In genomic region chr17:45685171-45686092, GRCm38 (mm10) we compare ENCODE assay signal across 8 mouse cellular contexts. TPM values are rescaled to one million over a fixed set of nuclear protein-coding genes. Genes with fewer than 3 reads are reported as not detected.
DNase-seq lines count a peak whose midpoint lies in the region.

No protein-coding gene starts in this region.

- peak overlapping the region; percentile 89 for H3K4me3 ChIP-seq in erythroblast, embryonic 14.5 days (replicated peaks)
- H3K4me3 ChIP-seq in midbrain, embryonic 10.5 days = peak overlapping the region; percentile 97

- H3K4me1 ChIP-seq in erythroblast, embryonic 14.5 days (ENCODE audit: control insufficient read depth) = peaks cover 55% of the 10 kb centered on the region
- peaks cover 39% of the 10 kb centered on the region for H3K4me1 ChIP-seq in midbrain, embryonic 10.5 days

- intact Hi-C loops in left cerebral cortex, postnatal 25 days (cut with DNase I) = no loop called here

- peaks cover 10% of the 10 kb centered on the region for H3K36me3 ChIP-seq in erythroblast, embryonic 14.5 days (ENCODE audit: control insufficient read depth)
- H3K36me3 ChIP-seq in midbrain, embryonic 10.5 days = peaks cover 13% of the 10 kb centered on the region; the same call in 1 of the 2 replicates

- H3K9me3 ChIP-seq in erythroblast, embryonic 14.5 days (ENCODE audit: control insufficient read depth, low read length) = no peaks in the 10 kb centered on the region
- no peaks in the 10 kb centered on the region for H3K9me3 ChIP-seq in midbrain, embryonic 10.5 days (replicated peaks)

- DNase-seq in gastrocnemius, adult 18-20 months (ENCODE audit: low spot score) = peak; percentile 36
- DNase-seq in gastrocnemius, adult 8-10 months (ENCODE audit: low spot score in 2 of 2) = no peak
- DNase-seq in adrenal gland, postnatal 36 days = peak; percentile 63 to 73
- DNase-seq in heart, postnatal 4 days = peak; percentile 65
- peak; percentile 48 to 57 for DNase-seq in left cerebral cortex, postnatal 25 days (ENCODE audit: low spot score in 2 of 2)
- DNase-seq in midbrain, embryonic 10.5 days (ENCODE audit: low spot score) = peak; percentile 69
- DNase-seq in spleen, postnatal 36 days (ENCODE audit: low spot score in 2 of 2) = peak; percentile 33 to 40

- WGBS in midbrain, embryonic 10.5 days = under 1% methylated on average over 58 of the region's 58 CpGs

- peaks cover 7% of the 10 kb centered on the region for H3K27me3 ChIP-seq in erythroblast, embryonic 14.5 days (ENCODE audit: control insufficient read depth)
- no peaks in the 10 kb centered on the region for H3K27me3 ChIP-seq in midbrain, embryonic 10.5 days (ENCODE audit: low read depth, poor library complexity, severe bottlenecking)

- peak overlapping the region; percentile 96 for H3K27ac ChIP-seq in midbrain, embryonic 10.5 days (replicated peaks)

RNA-seq across cellular contexts. Expression of gene Mrpl14, which starts 0.7 kb away (rescaled TPM):
- total RNA-seq in gastrocnemius, adult 18-20 months (2021) = 100 to 1,000 TPM; 119 to 165 TPM
- 100 to 1,000 TPM; 105 to 141 (median 132) TPM for total RNA-seq in gastrocnemius, adult 8-10 months (2022)
- total RNA-seq in adrenal gland, postnatal 36 days (2021) = 100 to 1,000 TPM; 115 to 118 TPM
- 60.8 and 73.7 TPM in 2 replicates for polyA plus RNA-seq in erythroblast, embryonic 14.5 days (2012)
- 10 to 100 TPM; 89.8 to 90.8 TPM for total RNA-seq in heart, postnatal 4 days (2021)
- total RNA-seq in left cerebral cortex, postnatal 25 days (2021) = 10 to 100 TPM; 39.5 to 41.2 TPM
- 148 and 155 TPM in 2 replicates for polyA plus RNA-seq in midbrain, embryonic 10.5 days (2016; fragmentation: Nextera tagmentation; extraction: Ambion mirVana)

RNA-seq across cellular contexts. Expression of gene Tmem63b, which starts 1.3 kb away (rescaled TPM):
- 10 to 100 TPM; 65.0 to 70.8 TPM for total RNA-seq in gastrocnemius, adult 18-20 months (2021)
- total RNA-seq in gastrocnemius, adult 8-10 months (2022) = 10 to 100 TPM; 65.5 to 74.0 (median 68.3) TPM
- total RNA-seq in adrenal gland, postnatal 36 days (2021) = 10 to 100 TPM; 40.0 to 45.2 TPM
- 1.2 and 1.7 TPM in 2 replicates for polyA plus RNA-seq in erythroblast, embryonic 14.5 days (2012)
- 10 to 100 TPM; 74.3 to 77.1 TPM for total RNA-seq in heart, postnatal 4 days (2021)
- total RNA-seq in left cerebral cortex, postnatal 25 days (2021) = 100 to 1,000 TPM; 178 to 186 TPM
- polyA plus RNA-seq in midbrain, embryonic 10.5 days (2016; fragmentation: Nextera tagmentation; extraction: Ambion mirVana) = 60.5 and 82.0 TPM in 2 replicates

RNA-seq across cellular contexts. Expression of gene Capn11, which starts 26.3 kb away (rescaled TPM):
- total RNA-seq in gastrocnemius, adult 18-20 months (2021) = under 1 TPM; 0.21 to 0.66 TPM
- total RNA-seq in gastrocnemius, adult 8-10 months (2022) = under 1 TPM; 0.15 to 0.51 (median 0.33) TPM
- not detected for total RNA-seq in adrenal gland, postnatal 36 days (2021)
- 0.01 TPM in 1 of 2 replicates, not detected in the other for polyA plus RNA-seq in erythroblast, embryonic 14.5 days (2012)
- 1 to 10 TPM in 1 of 2 experiments, not detected in 1; 1.3 TPM for total RNA-seq in heart, postnatal 4 days (2021)
- total RNA-seq in left cerebral cortex, postnatal 25 days (2021) = under 1 TPM; 0.18 to 0.21 TPM
- 0.76 and 1.5 TPM in 2 replicates for polyA plus RNA-seq in midbrain, embryonic 10.5 days (2016; fragmentation: Nextera tagmentation; extraction: Ambion mirVana)

RNA-seq across cellular contexts. Expression of gene 1600014C23Rik, which starts 48.2 kb away (rescaled TPM):
- total RNA-seq in gastrocnemius, adult 18-20 months (2021) = not detected
- total RNA-seq in gastrocnemius, adult 8-10 months (2022) = under 1 TPM in 1 of 4 experiments, not detected in 3; 0.92 TPM
- total RNA-seq in adrenal gland, postnatal 36 days (2021) = not detected
- polyA plus RNA-seq in erythroblast, embryonic 14.5 days (2012) = not detected in 2 replicates
- under 1 TPM in 1 of 2 experiments, not detected in 1; 0.97 TPM for total RNA-seq in heart, postnatal 4 days (2021)
- under 1 TPM in 1 of 2 experiments, not detected in 1; 0.73 TPM for total RNA-seq in left cerebral cortex, postnatal 25 days (2021)
- 0.48 and 0.58 TPM in 2 replicates for polyA plus RNA-seq in midbrain, embryonic 10.5 days (2016; fragmentation: Nextera tagmentation; extraction: Ambion mirVana)

Comparison
In these comparisons a context has a peak if more than half of its experiments do, and no peak if none do; other contexts are left out.
1. DNase-seq: peak in gastrocnemius, adult 18-20 months (single experiment), adrenal gland, postnatal 36 days (2 of 2), heart, postnatal 4 days (single experiment), left cerebral cortex, postnatal 25 days (2 of 2), midbrain, embryonic 10.5 days (single experiment) and spleen, postnatal 36 days (2 of 2); none in gastrocnemius, adult 8-10 months (0 of 2).